7 mouse cellular contexts compared by ENCODE assay signal in genomic region chr8:78542670-78543069, GRCm38 (mm10). TPM values are rescaled to one million over a fixed set of nuclear protein-coding genes. Genes with fewer than 3 reads are reported as not detected.
DNase-seq lines count a peak whose midpoint lies in the region; ATAC-seq and TF ChIP-seq lines count a peak whose summit lies in the region.
"Not testable (repeated sequence)": the region's sequence is repeated elsewhere in the genome, so short reads cannot be mapped to it uniquely, and the experiment has no call there.

No protein-coding gene starts in this region.

- H3K79me2 ChIP-seq in MEL (ENCODE audit: control insufficient read depth, insufficient read depth, low read length, poor library complexity) = not testable (repeated sequence)

- TF ChIP-seq RAD21 in MEL (IDR thresholded peaks at IDR 0.05; ENCODE audit: low read depth, low read length) = not testable (repeated sequence)

- H3K27me3 ChIP-seq in ES-Bruce4 (ENCODE audit: control insufficient read depth, insufficient read depth, low read length, poor library complexity, severe bottlenecking); MEL (ENCODE audit: control insufficient read depth in 1 of 2, insufficient read depth in 2 of 2, low read length in 2 of 2): not testable (repeated sequence)

- not testable (repeated sequence) for H3K4me3 ChIP-seq in ES-Bruce4 (ENCODE audit: low read depth, low read length); MEL (ENCODE audit: control insufficient read depth in 1 of 2, insufficient read depth in 1 of 2, low read depth in 2 of 2, low read length in 2 of 2)

- DNase-seq in MEL (ENCODE audit: low read depth, low spot score) = peak; percentile 10
- DNase-seq in T-cell, adult 2 months (ENCODE audit: low spot score) = peak; percentile 11
- DNase-seq in thymus, postnatal 0 days (ENCODE audit: low spot score) = peak; percentile 34

- not testable (repeated sequence) for H3K4me1 ChIP-seq in ES-Bruce4 (ENCODE audit: control insufficient read depth, insufficient read depth, low read length); MEL (ENCODE audit: control insufficient read depth in 1 of 2, insufficient read depth in 2 of 2, low read length in 2 of 2)

- not testable (repeated sequence) for TF ChIP-seq EP300 in ES-Bruce4 (IDR thresholded peaks at IDR 0.05; ENCODE audit: insufficient read depth, low read depth, low read length); MEL (IDR thresholded peaks at IDR 0.05; ENCODE audit: low read depth in 1 of 2, low read length in 2 of 2)

- not testable (repeated sequence) for TF ChIP-seq CTCF in ES-Bruce4 (IDR thresholded peaks at IDR 0.05; ENCODE audit: low read depth, low read length); MEL (IDR thresholded peaks at IDR 0.05 in 2 of 3, conservative IDR thresholded peaks at IDR 0.05 in 1 of 3; ENCODE audit: control insufficient read depth in 1 of 3, insufficient read depth in 1 of 3, low read depth in 2 of 3, low read length in 3 of 3, poor library complexity in 1 of 3, severe bottlenecking in 1 of 3)

- not testable (repeated sequence) for H3K9me3 ChIP-seq in ES-Bruce4 (replicated peaks; ENCODE audit: control insufficient read depth, insufficient read depth, low read length, poor library complexity, severe bottlenecking); MEL (replicated peaks; ENCODE audit: insufficient read depth, low read length)

- H3K36me3 ChIP-seq in ES-Bruce4 (ENCODE audit: control insufficient read depth, insufficient read depth, low read length, poor library complexity, severe bottlenecking); MEL (ENCODE audit: control insufficient read depth in 1 of 2, insufficient read depth in 2 of 2, low read length in 2 of 2): not testable (repeated sequence)

- not testable (repeated sequence) for H3K9ac ChIP-seq in ES-Bruce4 (ENCODE audit: low read depth, poor library complexity, severe bottlenecking); MEL (ENCODE audit: control insufficient read depth, low read depth, low read length, poor library complexity, severe bottlenecking)

- peak; percentile 81 for ATAC-seq in granulocyte monocyte progenitor cell, adult 5-6 weeks (replicated peaks; ENCODE audit: poor library complexity, severe bottlenecking)
- ATAC-seq in megakaryocyte progenitor cell, adult 5-6 weeks (replicated peaks; ENCODE audit: poor library complexity) = 0 out of 2 replicates have a peak, but pooled peaks have one; percentile 37
- ATAC-seq in neutrophil, adult 5-6 weeks (ENCODE audit: extremely low read depth, insufficient number of reproducible peaks, low FRiP score, poor library complexity, severe bottlenecking) = peak; percentile 58; the same call in 1 of the 2 replicates

- TF ChIP-seq POLR2A in ES-Bruce4 (IDR thresholded peaks at IDR 0.05; ENCODE audit: insufficient read depth, low read length); MEL (IDR thresholded peaks at IDR 0.05; ENCODE audit: control insufficient read depth in 1 of 2, insufficient read depth in 1 of 2, low read depth in 1 of 2, low read length in 2 of 2, poor library complexity in 1 of 2): not testable (repeated sequence)

- H3K27ac ChIP-seq in ES-Bruce4 (ENCODE audit: insufficient read depth, low read length) = peak overlapping the region; percentile 88
- not testable (repeated sequence) for H3K27ac ChIP-seq in MEL (ENCODE audit: control insufficient read depth, low read depth, low read length)

RNA-seq across cellular contexts. Expression of gene Slc10a7, which starts 33.5 kb away (rescaled TPM):
- polyA plus RNA-seq in ES-Bruce4 (2011; ENCODE audit: insufficient read depth, insufficient read length, low read depth, missing spikeins) = 19.1 and 19.6 TPM in 2 replicates
- total RNA-seq in MEL (2012; rRNA removed) = 12.6 and 13.7 TPM in 2 replicates
- polyA plus RNA-seq in MEL (2012; ENCODE audit: insufficient read depth in 1 of 2, insufficient read length in 2 of 2, low read depth in 1 of 2, low replicate concordance in 2 of 2, missing spikeins in 1 of 2) = 10 to 100 TPM in 1 of 2 experiments, not detected in 1; 27.3 TPM
- total RNA-seq in granulocyte monocyte progenitor cell, adult 5-6 weeks (2014; fragmentation: Nextera tagmentation) = 24.0 and 27.9 TPM in 2 replicates
- 21.3 and 25.1 TPM in 2 replicates for total RNA-seq in granulocyte monocyte progenitor cell, adult 5-6 weeks (2017)
- total RNA-seq in megakaryocyte progenitor cell, adult 5-6 weeks (2015) = 28.3 and 28.4 TPM in 2 replicates
- total RNA-seq in megakaryocyte progenitor cell, adult 5-6 weeks (2017) = 19.9 and 22.7 TPM in 2 replicates
- total RNA-seq in neutrophil, adult 5-6 weeks (2017) = 21.2 and 22.0 TPM in 2 replicates
- 12.3 and 13.7 TPM in 2 replicates for polyA plus RNA-seq in thymus, postnatal 0 days (2015; fragmentation: Nextera tagmentation; extraction: Ambion mirVana)

RNA-seq across cellular contexts. Expression of gene Rbmxl1, which starts 34.0 kb away (rescaled TPM):
- polyA plus RNA-seq in ES-Bruce4 (2011; ENCODE audit: insufficient read depth, insufficient read length, low read depth, missing spikeins) (176 and 177 TPM in 2 replicates), MEL (2012; ENCODE audit: insufficient read depth in 1 of 2, insufficient read length in 2 of 2, low read depth in 1 of 2, low replicate concordance in 2 of 2, missing spikeins in 1 of 2) (100 to 1,000 TPM in 1 of 2 experiments, not detected in 1; 194 TPM)
- total RNA-seq in MEL (2012; rRNA removed) = 129 and 137 TPM in 2 replicates
- 180 and 196 TPM in 2 replicates for total RNA-seq in granulocyte monocyte progenitor cell, adult 5-6 weeks (2014; fragmentation: Nextera tagmentation)
- total RNA-seq in granulocyte monocyte progenitor cell, adult 5-6 weeks (2017) = 190 and 200 TPM in 2 replicates
- total RNA-seq in megakaryocyte progenitor cell, adult 5-6 weeks (2015) = 223 and 249 TPM in 2 replicates
- total RNA-seq in megakaryocyte progenitor cell, adult 5-6 weeks (2017) = 185 and 207 TPM in 2 replicates
- total RNA-seq in neutrophil, adult 5-6 weeks (2017) = 70.0 and 76.0 TPM in 2 replicates
- polyA plus RNA-seq in thymus, postnatal 0 days (2015; fragmentation: Nextera tagmentation; extraction: Ambion mirVana) = 225 and 233 TPM in 2 replicates
